Mouse (Mus musculus): ENCODE results near the gene 1700019D03Rik.

The 1700019D03Rik gene

GRCm38 (mm10) chr1:53020079-53020478 lies at the start of gene 1700019D03Rik:
TSS of gene 1700019D03Rik (minus strand) at chr1:53020179.
- in situ Hi-C loops (cut with MseI, MboI), result no loop called here

GRCm38 (mm10) chr1:53063921-53064320 lies 43.9 kb upstream of the 1700019D03Rik start:
- in situ Hi-C loops (cut with MseI, MboI), result loop anchor here in 1 of 2 experiments (25.0 kb wide), 1 partner anchor 273 kb away; no protein-coding TSS in a partner anchor

GRCm38 (mm10) chr1:53061871-53062608 lies 42.1 kb upstream of the 1700019D03Rik start:
- in situ Hi-C loops (cut with MseI, MboI), result loop anchor here in 1 of 2 experiments (25.0 kb wide), 1 partner anchor 275 kb away; no protein-coding TSS in a partner anchor

- in situ Hi-C loops (cut with MseI, MboI), result loop anchor here in 1 of 2 experiments (25.0 kb wide), 1 partner anchor 276 kb away; no protein-coding TSS in a partner anchor
Measured at GRCm38 (mm10) chr1:53061340-53061739, 41.4 kb upstream of the 1700019D03Rik start, which contains the start of gene Mstn. TSS of gene Mstn (plus strand) at chr1:53061640.

- in situ Hi-C loops (cut with MseI, MboI), result loop anchor here in 1 of 2 experiments (25.0 kb wide), 1 partner anchor 277 kb away; no protein-coding TSS in a partner anchor
Measured at GRCm38 (mm10) chr1:53060499-53060898, 40.5 kb upstream of the 1700019D03Rik start.

- in situ Hi-C loops (cut with MseI, MboI), result loop anchor here in 1 of 2 experiments (25.0 kb wide), 1 partner anchor 278 kb away; no protein-coding TSS in a partner anchor
Measured at GRCm38 (mm10) chr1:53059106-53059505, 39.1 kb upstream of the 1700019D03Rik start.

GRCm38 (mm10) chr1:53053087-53054022 lies 33.4 kb upstream of the 1700019D03Rik start:
- in situ Hi-C loops (cut with MseI, MboI), result loop anchor here in 1 of 2 experiments (25.0 kb wide), 1 partner anchor 284 kb away; no protein-coding TSS in a partner anchor

- in situ Hi-C loops (cut with MseI, MboI), result loop anchor here in 1 of 2 experiments (25.0 kb wide), 1 partner anchor 287 kb away; no protein-coding TSS in a partner anchor
Measured at GRCm38 (mm10) chr1:53049763-53050427, 29.9 kb upstream of the 1700019D03Rik start.

- in situ Hi-C loops (cut with MseI, MboI), result no loop called here
Measured at GRCm38 (mm10) chr1:53037443-53037871, 17.5 kb upstream of the 1700019D03Rik start.

- in situ Hi-C loops (cut with MseI, MboI), result no loop called here
Measured at GRCm38 (mm10) chr1:53032550-53032949, 12.6 kb upstream of the 1700019D03Rik start.

GRCm38 (mm10) chr1:53018746-53019505 lies 1.1 kb downstream of the 1700019D03Rik start:
- in situ Hi-C loops (cut with MseI, MboI), result no loop called here

- in situ Hi-C loops (cut with MseI, MboI), result no loop called here
Measured at GRCm38 (mm10) chr1:53015606-53016005, 4.4 kb downstream of the 1700019D03Rik start.

GRCm38 (mm10) chr1:53014716-53015115 lies 5.3 kb downstream of the 1700019D03Rik start:
- in situ Hi-C loops (cut with MseI, MboI), result no loop called here

- in situ Hi-C loops (cut with MseI, MboI), result no loop called here
Measured at GRCm38 (mm10) chr1:52986692-52987091, 33.3 kb downstream of the 1700019D03Rik start.

GRCm38 (mm10) chr1:52973198-52973597 lies 46.8 kb downstream of the 1700019D03Rik start:
- in situ Hi-C loops (cut with MseI, MboI), result no loop called here

GRCm38 (mm10) chr1:52971881-52972503 lies 48.0 kb downstream of the 1700019D03Rik start:
- in situ Hi-C loops (cut with MseI, MboI), result no loop called here

GRCm38 (mm10) chr1:52964581-52964980 lies 55.4 kb downstream of the 1700019D03Rik start:
- in situ Hi-C loops (cut with MseI, MboI), result no loop called here

GRCm38 (mm10) chr1:52963097-52963496 lies 56.9 kb downstream of the 1700019D03Rik start:
- in situ Hi-C loops (cut with MseI, MboI), result no loop called here

- in situ Hi-C loops (cut with MseI, MboI), result no loop called here
Measured at GRCm38 (mm10) chr1:52960191-52960590, 59.8 kb downstream of the 1700019D03Rik start.

- in situ Hi-C loops (cut with MseI, MboI), result no loop called here
Measured at GRCm38 (mm10) chr1:52956746-52957145, 63.2 kb downstream of the 1700019D03Rik start.

Data from mouse trophoblast stem cell (cell line).